Mouse (Mus musculus): ENCODE measurements around the gene Ncam1. TPM values are rescaled to one million over a fixed set of nuclear protein-coding genes. Genes with fewer than 3 reads are reported as not detected.

Gene Ncam1
- polyA plus RNA-seq, 1 experiment from 2014 or later = 2.0 TPM

DNA sequence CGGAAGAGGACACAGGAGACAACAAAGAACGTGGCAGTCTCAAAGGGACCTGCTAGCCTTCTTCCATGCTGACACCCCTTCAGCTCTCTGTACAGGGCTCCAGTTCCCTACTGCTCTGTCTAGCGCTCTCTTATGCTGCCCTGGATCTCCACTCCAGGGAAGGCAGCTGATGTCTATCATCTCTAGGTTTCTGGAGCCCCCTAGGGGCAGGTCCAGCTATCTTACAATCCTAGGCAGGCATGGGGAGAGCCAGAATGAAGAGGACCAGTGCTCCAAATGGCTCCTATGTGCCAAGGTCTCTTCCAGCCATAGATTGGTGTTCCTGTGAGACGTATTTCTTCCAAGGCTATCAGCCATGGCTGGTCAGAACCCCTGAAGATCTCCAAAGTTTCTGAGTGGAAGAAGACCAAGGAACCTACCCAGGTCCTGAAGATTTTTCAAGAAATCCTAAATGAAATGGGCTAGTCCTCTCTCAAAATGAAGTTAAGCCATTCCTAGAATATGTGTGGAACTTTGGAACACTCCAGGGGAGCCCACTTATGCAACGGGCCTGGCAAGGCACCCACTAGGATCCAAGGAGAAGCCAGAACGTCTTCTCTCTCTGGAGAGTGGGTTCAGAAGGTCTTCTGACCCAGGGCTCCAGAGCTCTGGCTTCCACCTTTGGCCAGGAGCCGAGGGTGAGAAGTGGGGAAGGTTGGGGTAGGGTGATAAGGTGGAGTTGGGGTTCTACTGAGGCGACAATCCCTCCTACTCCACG, 290.7 kb downstream of the Ncam1 start:
- Histone ChIP-seq H3K4me3 (ENCODE audit: low read depth, low read length) (no peak overlapping the region), H3K4me2 (ENCODE audit: low read depth, low read length) (no peak overlapping the region), H3K9me3 (ENCODE audit: low read length) (no peaks in the 10 kb centered on the region), H3K27ac (ENCODE audit: low read depth) (no peak overlapping the region), H3K9ac (replicated peaks) (no peak overlapping the region), H3K4me1 (ENCODE audit: insufficient read depth) (no peaks in the 10 kb centered on the region), H3K27me3 (ENCODE audit: insufficient read depth, low read length) (no peaks in the 10 kb centered on the region), H3K36me3 (replicated peaks; ENCODE audit: insufficient read depth, low read length) (no peaks in the 10 kb centered on the region)
- TF ChIP-seq EP300 (IDR thresholded peaks at IDR 0.05; ENCODE audit: low read depth) (no peak), CTCF (IDR thresholded peaks at IDR 0.05; ENCODE audit: low read depth) (peak; percentile 21; the same call in 1 of the 2 replicates)
- WGBS (ENCODE audit: insufficient replicate concordance) = 63% methylated on average over 9 of the region's 9 CpGs
- ATAC-seq (no peak), DNase-seq (no peak)

DNA sequence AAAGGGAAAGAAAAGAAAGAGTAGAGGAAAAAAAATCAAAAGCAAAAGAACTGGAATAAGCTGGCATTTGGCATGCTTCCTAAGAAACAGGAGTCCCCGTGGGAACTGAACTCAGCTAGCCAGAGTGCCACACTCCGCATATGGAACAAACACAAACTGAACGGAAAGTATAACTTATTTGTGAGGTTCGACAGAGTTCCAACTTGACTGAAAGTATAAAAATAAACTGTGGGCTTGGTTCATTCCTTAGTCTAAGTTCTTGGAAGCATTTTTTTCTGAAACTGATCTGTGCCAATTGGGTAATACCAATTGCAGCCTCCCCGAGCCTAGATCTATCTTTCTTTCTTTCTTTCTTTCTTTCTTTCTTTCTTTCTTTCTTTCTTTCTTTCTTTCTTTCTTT, 294.1 kb downstream of the Ncam1 start:
- Histone ChIP-seq H3K27ac (ENCODE audit: low read depth) (no peak overlapping the region), H3K9me3 (ENCODE audit: low read length) (no peaks in the 10 kb centered on the region), H3K4me2 (ENCODE audit: low read depth, low read length) (no peak overlapping the region), H3K4me1 (ENCODE audit: insufficient read depth) (no peaks in the 10 kb centered on the region), H3K4me3 (ENCODE audit: low read depth, low read length) (no peak overlapping the region), H3K9ac (replicated peaks) (no peak overlapping the region), H3K36me3 (replicated peaks; ENCODE audit: insufficient read depth, low read length) (no peaks in the 10 kb centered on the region), H3K27me3 (ENCODE audit: insufficient read depth, low read length) (no peaks in the 10 kb centered on the region)
- ATAC-seq (no peak), DNase-seq (no peak)
- no peak for TF ChIP-seq EP300 (IDR thresholded peaks at IDR 0.05; ENCODE audit: low read depth)
- no peak for TF ChIP-seq CTCF (IDR thresholded peaks at IDR 0.05; ENCODE audit: low read depth)
- WGBS (ENCODE audit: insufficient replicate concordance) = 65% methylated on average over 5 of the region's 5 CpGs

DNA sequence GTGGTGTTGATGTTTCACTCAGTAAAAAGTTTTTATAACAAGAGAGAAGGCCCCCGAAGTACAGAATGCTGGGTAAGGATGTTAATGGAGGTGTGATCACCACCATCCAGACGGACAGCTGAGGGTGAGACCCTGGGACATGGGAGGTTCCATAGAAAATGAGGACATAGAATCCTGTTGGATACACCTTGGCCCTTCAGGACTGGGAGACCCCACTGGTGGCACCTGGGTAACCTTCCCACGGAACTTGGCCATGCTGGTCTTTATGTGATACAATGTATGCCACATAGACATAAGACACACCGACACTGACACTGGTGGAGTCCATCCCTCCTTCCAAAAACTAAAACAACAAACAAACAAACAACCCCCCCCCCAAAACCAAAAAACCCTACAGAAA, 296.5 kb downstream of the Ncam1 start:
- no peak overlapping the region for H3K4me3 ChIP-seq (ENCODE audit: low read depth, low read length)
- H3K4me1 ChIP-seq (ENCODE audit: insufficient read depth) = no peaks in the 10 kb centered on the region
- H3K36me3 ChIP-seq (replicated peaks; ENCODE audit: insufficient read depth, low read length) = no peaks in the 10 kb centered on the region
- DNase-seq (no peak), ATAC-seq (no peak)
- H3K9me3 ChIP-seq (ENCODE audit: low read length) = no peaks in the 10 kb centered on the region
- no peaks in the 10 kb centered on the region for H3K27me3 ChIP-seq (ENCODE audit: insufficient read depth, low read length)
- TF ChIP-seq CTCF (IDR thresholded peaks at IDR 0.05; ENCODE audit: low read depth) (no peak), EP300 (IDR thresholded peaks at IDR 0.05; ENCODE audit: low read depth) (no peak)
- H3K9ac ChIP-seq (replicated peaks) = no peak overlapping the region
- H3K4me2 ChIP-seq (ENCODE audit: low read depth, low read length) = no peak overlapping the region
- no peak overlapping the region for H3K27ac ChIP-seq (ENCODE audit: low read depth)
- 72% methylated on average over 4 of the region's 4 CpGs for WGBS (ENCODE audit: insufficient replicate concordance)

DNA sequence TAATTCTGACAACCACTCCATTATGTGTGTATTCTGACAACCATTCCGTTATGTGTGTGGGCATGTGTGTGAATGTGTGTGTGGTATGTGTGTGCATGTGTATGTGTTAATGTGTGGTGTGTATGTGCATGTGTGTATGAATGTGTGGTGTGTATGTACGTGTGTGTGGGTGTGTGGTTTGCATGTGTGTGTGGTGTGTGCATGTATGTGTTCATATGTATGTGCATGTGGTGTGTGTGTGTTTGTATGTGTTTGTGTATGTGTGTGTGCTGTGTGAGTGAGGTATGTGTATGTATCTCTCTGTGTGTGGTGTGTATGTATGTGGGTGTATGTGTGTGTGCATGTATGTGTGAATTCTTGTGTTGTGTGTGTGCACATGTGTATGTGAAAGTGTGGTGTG, 298.8 kb downstream of the Ncam1 start:
- no peaks in the 10 kb centered on the region for H3K4me1 ChIP-seq (ENCODE audit: insufficient read depth)
- no peaks in the 10 kb centered on the region for H3K27me3 ChIP-seq (ENCODE audit: insufficient read depth, low read length)
- no peaks in the 10 kb centered on the region for H3K9me3 ChIP-seq (ENCODE audit: low read length)
- ATAC-seq = no peak
- H3K36me3 ChIP-seq (replicated peaks; ENCODE audit: insufficient read depth, low read length) = no peaks in the 10 kb centered on the region
- H3K9ac ChIP-seq (replicated peaks) = no peak overlapping the region
- H3K4me2 ChIP-seq (ENCODE audit: low read depth, low read length) = no peak overlapping the region
- no peak for DNase-seq
- no peak overlapping the region for H3K27ac ChIP-seq (ENCODE audit: low read depth)
- H3K4me3 ChIP-seq (ENCODE audit: low read depth, low read length) = no peak overlapping the region
- TF ChIP-seq CTCF (IDR thresholded peaks at IDR 0.05; ENCODE audit: low read depth) = no peak
- TF ChIP-seq EP300 (IDR thresholded peaks at IDR 0.05; ENCODE audit: low read depth) = no peak
- WGBS (ENCODE audit: insufficient replicate concordance) = 58% methylated on average over 2 of the region's 2 CpGs

DNA sequence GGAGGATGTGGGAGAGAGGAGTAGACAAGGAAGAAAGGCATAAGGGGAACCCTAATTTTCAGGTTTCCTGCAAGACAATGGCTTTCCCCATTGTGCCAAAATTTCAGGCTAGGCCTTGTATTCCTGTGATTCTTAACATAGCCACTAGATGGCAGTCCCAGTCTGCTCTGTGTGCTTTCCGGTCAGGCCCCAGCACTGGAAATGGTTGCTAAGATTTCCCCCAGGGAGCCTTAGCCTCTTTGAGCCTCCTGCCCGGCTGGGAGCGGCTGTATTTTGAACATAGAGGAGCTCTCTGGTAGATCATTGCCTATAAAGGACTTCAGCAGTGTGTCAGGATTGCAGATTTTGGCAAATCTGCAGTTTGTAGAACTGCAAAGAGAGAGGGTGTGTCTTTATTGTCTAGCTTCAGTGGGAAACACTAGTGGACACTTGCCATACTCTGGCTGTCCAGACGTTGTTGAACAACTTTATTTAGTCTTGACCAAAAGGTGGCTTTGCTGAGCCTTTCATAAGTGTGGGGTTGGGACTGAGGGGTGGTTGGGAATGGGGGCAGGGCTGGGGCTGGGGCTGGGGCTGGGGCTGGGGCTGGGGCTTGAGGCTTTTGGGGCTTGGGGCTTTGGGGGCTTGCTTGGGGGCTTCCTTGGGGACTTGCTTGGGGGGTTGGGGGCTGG, 304.6 kb downstream of the Ncam1 start:
- Histone ChIP-seq H3K9me3 (ENCODE audit: low read length) (no peaks in the 10 kb centered on the region), H3K27me3 (ENCODE audit: insufficient read depth, low read length) (no peaks in the 10 kb centered on the region), H3K4me2 (ENCODE audit: low read depth, low read length) (no peak overlapping the region), H3K27ac (ENCODE audit: low read depth) (no peak overlapping the region), H3K9ac (replicated peaks) (no peak overlapping the region), H3K36me3 (replicated peaks; ENCODE audit: insufficient read depth, low read length) (no peaks in the 10 kb centered on the region), H3K4me1 (ENCODE audit: insufficient read depth) (no peaks in the 10 kb centered on the region), H3K4me3 (ENCODE audit: low read depth, low read length) (no peak overlapping the region)
- DNase-seq (peak; percentile 34), ATAC-seq (no peak)
- 11% methylated on average over 4 of the region's 4 CpGs for WGBS (ENCODE audit: insufficient replicate concordance)
- peak; percentile 90 for TF ChIP-seq CTCF (IDR thresholded peaks at IDR 0.05; ENCODE audit: low read depth)
- no peak for TF ChIP-seq EP300 (IDR thresholded peaks at IDR 0.05; ENCODE audit: low read depth)

DNA sequence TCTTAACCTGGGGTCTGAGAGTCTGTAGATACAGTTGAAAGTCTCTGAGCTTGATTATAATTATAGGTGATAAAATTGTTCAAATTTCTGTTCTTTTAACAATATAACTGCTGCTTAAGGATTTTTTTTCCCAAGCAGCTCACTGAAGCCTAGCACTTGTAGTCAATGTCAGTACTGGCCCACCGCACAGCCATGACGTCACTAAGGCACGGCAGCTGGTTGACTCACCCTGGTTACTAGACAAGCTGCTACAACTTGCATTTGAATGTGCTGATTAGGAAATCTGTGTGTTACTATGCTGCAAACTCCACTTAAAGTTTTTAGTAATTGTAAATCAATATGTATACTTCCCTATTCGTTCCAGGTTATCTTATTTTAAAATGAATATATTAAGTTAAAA, 308.1 kb downstream of the Ncam1 start:
- peak; percentile 6 for DNase-seq
- Histone ChIP-seq H3K4me3 (ENCODE audit: low read depth, low read length) (no peak overlapping the region), H3K27me3 (ENCODE audit: insufficient read depth, low read length) (no peaks in the 10 kb centered on the region), H3K9ac (replicated peaks) (no peak overlapping the region), H3K27ac (ENCODE audit: low read depth) (no peak overlapping the region), H3K4me1 (ENCODE audit: insufficient read depth) (peaks cover 4% of the 10 kb centered on the region), H3K9me3 (ENCODE audit: low read length) (no peaks in the 10 kb centered on the region), H3K4me2 (ENCODE audit: low read depth, low read length) (no peak overlapping the region), H3K36me3 (replicated peaks; ENCODE audit: insufficient read depth, low read length) (no peaks in the 10 kb centered on the region)
- no peak for ATAC-seq
- WGBS (ENCODE audit: insufficient replicate concordance) = 74% methylated on average over 4 of the region's 4 CpGs
- TF ChIP-seq EP300 (IDR thresholded peaks at IDR 0.05; ENCODE audit: low read depth) (no peak), CTCF (IDR thresholded peaks at IDR 0.05; ENCODE audit: low read depth) (no peak)

Data from liver, postnatal 0 days (tissue).